Mouse (Mus musculus) CD8-positive naive resting alpha-beta T cell, adult 2 months (primary cell): Measurements from ENCODE around the gene Gm15517.

Experiments used
- DNase-seq, 2 experiments: peaks; one replicate each; pipeline ENCODE4 v3.0.0; 2022; ENCODE audit warnings: low read depth in 2 of 2, low spot score in 2 of 2

The Gm15517 gene

GRCm38 (mm10) chr7:44307261-44308020 is 46.2 kb downstream of the Gm15517 start:
- DNase-seq, result no peak

GRCm38 (mm10) chr7:44309475-44310284 is 48.4 kb downstream of the Gm15517 start, which contains the start of gene Shank1:
Shank1 (plus strand) TSS chr7:44310253.
- DNase-seq, result no peak

GRCm38 (mm10) chr7:44310285-44310877 is 49.1 kb downstream of the Gm15517 start:
- DNase-seq, result no peak

GRCm38 (mm10) chr7:44310878-44311712 is 49.8 kb downstream of the Gm15517 start:
- no peak for DNase-seq
